8 mouse cellular contexts compared by ENCODE assay signal in the genomic region with DNA sequence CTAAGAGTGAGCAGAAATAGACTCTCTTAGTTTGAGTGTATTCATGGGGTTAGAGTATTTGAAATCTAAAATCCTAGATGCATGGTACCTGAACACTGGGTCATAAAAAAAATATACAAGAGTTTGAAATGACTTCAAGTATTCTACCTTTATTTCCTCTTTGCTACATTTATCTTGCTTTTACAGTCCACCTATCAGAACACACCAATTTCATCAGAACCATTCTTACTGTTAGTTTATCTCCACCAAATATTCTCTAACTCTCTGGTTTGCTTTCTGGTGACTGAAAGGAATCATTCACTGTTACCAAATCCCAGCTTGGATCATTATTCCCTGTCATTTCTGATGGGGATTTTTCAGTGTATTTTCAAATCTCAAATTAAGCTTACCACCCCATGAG. TPM values are rescaled to one million over a fixed set of nuclear protein-coding genes. Genes with fewer than 3 reads are reported as not detected.
DNase-seq lines count a peak whose midpoint lies in the region; ATAC-seq and TF ChIP-seq lines count a peak whose summit lies in the region.

No protein-coding gene starts in this region.

- no peak overlapping the region for H3K27ac ChIP-seq in heart, embryonic 12.5 days (ENCODE audit: poor library complexity, severe bottlenecking)
- no peak overlapping the region for H3K27ac ChIP-seq in heart, adult 2 months
- no peak overlapping the region for H3K27ac ChIP-seq in hindbrain, embryonic 12.5 days
- H3K27ac ChIP-seq in midbrain, embryonic 10.5 days (replicated peaks) = no peak overlapping the region

- peaks cover 14% of the 10 kb centered on the region for H3K4me1 ChIP-seq in heart, embryonic 12.5 days (replicated peaks)
- peaks cover 2% of the 10 kb centered on the region for H3K4me1 ChIP-seq in heart, adult 2 months (ENCODE audit: control insufficient read depth, insufficient read depth, low read length)
- peaks cover 34% of the 10 kb centered on the region for H3K4me1 ChIP-seq in G1E (ENCODE audit: insufficient read depth, low read depth, low read length)
- peaks cover 14% of the 10 kb centered on the region for H3K4me1 ChIP-seq in hindbrain, embryonic 12.5 days
- peaks cover 18% of the 10 kb centered on the region for H3K4me1 ChIP-seq in midbrain, embryonic 10.5 days

- no peaks in the 10 kb centered on the region for H3K79me2 ChIP-seq in heart, adult 2 months (replicated peaks; ENCODE audit: control insufficient read depth, insufficient read depth, low read length)

- no peak for TF ChIP-seq CTCF in heart, adult 2 months (IDR thresholded peaks at IDR 0.05)
- no peak for TF ChIP-seq CTCF in G1E (IDR thresholded peaks at IDR 0.05; ENCODE audit: low read depth, low read length)

- H3K9me3 ChIP-seq in heart, embryonic 12.5 days (replicated peaks) = no peaks in the 10 kb centered on the region
- H3K9me3 ChIP-seq in G1E (replicated peaks) = no peaks in the 10 kb centered on the region
- H3K9me3 ChIP-seq in hindbrain, embryonic 12.5 days (replicated peaks) = no peaks in the 10 kb centered on the region
- H3K9me3 ChIP-seq in midbrain, embryonic 10.5 days (replicated peaks) = no peaks in the 10 kb centered on the region

- TF ChIP-seq EP300 in heart, adult 2 months (IDR thresholded peaks at IDR 0.05; ENCODE audit: insufficient read depth, low read depth, low read length) = no peak

- no peak for DNase-seq in heart, adult 2 months
- DNase-seq in G1E (ENCODE audit: low spot score) (no peak), adipocyte (ENCODE audit: low spot score) (no peak)
- DNase-seq in midbrain, embryonic 10.5 days (ENCODE audit: low spot score) = no peak
- no peak for DNase-seq in B cell, adult 2 months
- DNase-seq in left cerebral cortex, adult 9 months (ENCODE audit: low spot score in 2 of 2) = no peak

- intact Hi-C loops in heart, adult 2 months (cut with DNase I) = loop anchor here (2.0 kb wide), 1 partner anchor 54 kb away; the partner anchor contains the start of gene Fam133b

- H3K4me3 ChIP-seq in heart, embryonic 12.5 days = peak overlapping the region; percentile 88
- no peak overlapping the region; the same call in 1 of the 2 replicates for H3K4me3 ChIP-seq in heart, adult 2 months
- H3K4me3 ChIP-seq in G1E (ENCODE audit: low read depth, low read length) = peak overlapping the region; percentile 82
- H3K4me3 ChIP-seq in hindbrain, embryonic 12.5 days = peak overlapping the region; percentile 85
- peak overlapping the region; percentile 87 for H3K4me3 ChIP-seq in midbrain, embryonic 10.5 days

- H3K4me2 ChIP-seq in heart, embryonic 12.5 days = peak overlapping the region; percentile 83
- peak overlapping the region; percentile 74 for H3K4me2 ChIP-seq in hindbrain, embryonic 12.5 days (replicated peaks)

- no peak for TF ChIP-seq POLR2A in heart, adult 2 months (IDR thresholded peaks at IDR 0.05; ENCODE audit: insufficient read depth, low read depth, low read length)

- no peaks in the 10 kb centered on the region for H3K27me3 ChIP-seq in heart, embryonic 12.5 days (replicated peaks)
- H3K27me3 ChIP-seq in heart, adult 2 months (ENCODE audit: control insufficient read depth, insufficient read depth, low read length) = no peaks in the 10 kb centered on the region
- H3K27me3 ChIP-seq in G1E (ENCODE audit: insufficient read depth, low read length) = no peaks in the 10 kb centered on the region
- H3K27me3 ChIP-seq in hindbrain, embryonic 12.5 days = no peaks in the 10 kb centered on the region
- H3K27me3 ChIP-seq in midbrain, embryonic 10.5 days (ENCODE audit: low read depth, poor library complexity, severe bottlenecking) = no peaks in the 10 kb centered on the region

- H3K9ac ChIP-seq in heart, embryonic 12.5 days = peak overlapping the region; percentile 81; the same call in 1 of the 2 replicates
- H3K9ac ChIP-seq in heart, adult 2 months (ENCODE audit: low read depth, low read length) = no peak overlapping the region
- no peak overlapping the region for H3K9ac ChIP-seq in hindbrain, embryonic 12.5 days

- ATAC-seq in heart, embryonic 12.5 days (ENCODE audit: insufficient number of reproducible peaks, low FRiP score) = no peak
- ATAC-seq in G1E (ENCODE audit: extremely low read depth, insufficient number of reproducible peaks, low FRiP score, poor library complexity, severe bottlenecking) = no peak
- no peak for ATAC-seq in hindbrain, embryonic 12.5 days (ENCODE audit: low FRiP score)

- peaks cover 7% of the 10 kb centered on the region; the same call in 1 of the 2 replicates for H3K36me3 ChIP-seq in heart, embryonic 12.5 days
- peaks cover 3% of the 10 kb centered on the region; the same call in 1 of the 2 replicates for H3K36me3 ChIP-seq in heart, adult 2 months (ENCODE audit: control insufficient read depth, insufficient read depth, low read length)
- H3K36me3 ChIP-seq in G1E (replicated peaks) = peaks cover 46% of the 10 kb centered on the region
- 0 out of 2 replicates have a peak, but pooled peaks cover 2% of the 10 kb centered on the region for H3K36me3 ChIP-seq in hindbrain, embryonic 12.5 days
- 0 out of 2 replicates have a peak, but pooled peaks cover 6% of the 10 kb centered on the region for H3K36me3 ChIP-seq in midbrain, embryonic 10.5 days

RNA-seq across cellular contexts. Expression of gene Rbm48, which starts 0.8 kb away (rescaled TPM):
- polyA plus RNA-seq in heart, embryonic 12.5 days (2016; fragmentation: Nextera tagmentation; extraction: Ambion mirVana) = 9.6 TPM in 2 replicates
- total RNA-seq in heart, adult 2 months (2021) = 1 to 10 TPM; 3.5 to 5.0 TPM
- 2.8 and 5.5 TPM in 2 replicates for polyA plus RNA-seq in heart, adult 2 months (2012; rRNA removed)
- total RNA-seq in G1E (2014; fragmentation: Nextera tagmentation) (21.6 and 60.5 TPM in 2 replicates), G1E (2017) (28.9 and 38.8 TPM in 2 replicates)
- 2.8 and 4.0 TPM in 2 replicates for polyA plus RNA-seq in G1E (2012)
- polyA plus RNA-seq in hindbrain, embryonic 12.5 days (2016; fragmentation: Nextera tagmentation; extraction: Ambion mirVana) = 13.0 and 13.8 TPM in 2 replicates
- 14.8 and 15.3 TPM in 2 replicates for polyA plus RNA-seq in midbrain, embryonic 10.5 days (2016; fragmentation: Nextera tagmentation; extraction: Ambion mirVana)

RNA-seq across cellular contexts. Expression of gene Pex1, which starts 1.3 kb away (rescaled TPM):
- 12.9 and 16.9 TPM in 2 replicates for polyA plus RNA-seq in heart, embryonic 12.5 days (2016; fragmentation: Nextera tagmentation; extraction: Ambion mirVana)
- total RNA-seq in heart, adult 2 months (2021) = 1 to 10 TPM; 8.8 to 9.3 TPM
- 5.4 and 7.5 TPM in 2 replicates for polyA plus RNA-seq in heart, adult 2 months (2012; rRNA removed)
- total RNA-seq in G1E (2014; fragmentation: Nextera tagmentation) (34.4 and 48.0 TPM in 2 replicates), G1E (2017) (27.4 and 29.0 TPM in 2 replicates)
- 3.9 and 4.9 TPM in 2 replicates for polyA plus RNA-seq in G1E (2012)
- polyA plus RNA-seq in hindbrain, embryonic 12.5 days (2016; fragmentation: Nextera tagmentation; extraction: Ambion mirVana) = 20.9 and 23.3 TPM in 2 replicates
- 14.8 and 18.3 TPM in 2 replicates for polyA plus RNA-seq in midbrain, embryonic 10.5 days (2016; fragmentation: Nextera tagmentation; extraction: Ambion mirVana)

RNA-seq across cellular contexts. Expression of gene 1700109H08Rik, which starts 25.8 kb away (rescaled TPM):
- polyA plus RNA-seq in heart, embryonic 12.5 days (2016; fragmentation: Nextera tagmentation; extraction: Ambion mirVana) = 1.9 and 2.6 TPM in 2 replicates
- 1 to 10 TPM; 2.0 to 3.1 TPM for total RNA-seq in heart, adult 2 months (2021)
- polyA plus RNA-seq in heart, adult 2 months (2012; rRNA removed) = 1.3 and 2.4 TPM in 2 replicates
- total RNA-seq in G1E (2014; fragmentation: Nextera tagmentation) (20.0 and 23.1 TPM in 2 replicates), G1E (2017) (6.0 and 9.5 TPM in 2 replicates)
- 0.30 and 0.59 TPM in 2 replicates for polyA plus RNA-seq in G1E (2012)
- polyA plus RNA-seq in hindbrain, embryonic 12.5 days (2016; fragmentation: Nextera tagmentation; extraction: Ambion mirVana) = 3.2 and 4.6 TPM in 2 replicates
- polyA plus RNA-seq in midbrain, embryonic 10.5 days (2016; fragmentation: Nextera tagmentation; extraction: Ambion mirVana) = 3.0 and 3.3 TPM in 2 replicates

RNA-seq across cellular contexts. Expression of gene Fam133b, which starts 53.5 kb away (rescaled TPM):
- 17.9 and 21.3 TPM in 2 replicates for polyA plus RNA-seq in heart, embryonic 12.5 days (2016; fragmentation: Nextera tagmentation; extraction: Ambion mirVana)
- 10 to 100 TPM; 11.3 to 12.1 TPM for total RNA-seq in heart, adult 2 months (2021)
- 4.1 and 7.2 TPM in 2 replicates for polyA plus RNA-seq in heart, adult 2 months (2012; rRNA removed)
- 59.0 and 66.6 TPM in 2 replicates for total RNA-seq in G1E (2014; fragmentation: Nextera tagmentation)
- total RNA-seq in G1E (2017) = 64.6 and 76.2 TPM in 2 replicates
- 14.5 and 16.9 TPM in 2 replicates for polyA plus RNA-seq in G1E (2012)
- polyA plus RNA-seq in hindbrain, embryonic 12.5 days (2016; fragmentation: Nextera tagmentation; extraction: Ambion mirVana) = 32.4 and 35.1 TPM in 2 replicates
- 36.8 and 39.7 TPM in 2 replicates for polyA plus RNA-seq in midbrain, embryonic 10.5 days (2016; fragmentation: Nextera tagmentation; extraction: Ambion mirVana)

RNA-seq across cellular contexts. Expression of gene Tmbim7, which starts 53.8 kb away (rescaled TPM):
- not detected in 2 replicates for polyA plus RNA-seq in heart, embryonic 12.5 days (2016; fragmentation: Nextera tagmentation; extraction: Ambion mirVana)
- not detected for total RNA-seq in heart, adult 2 months (2021)
- 0.14 and 0.15 TPM in 2 replicates for polyA plus RNA-seq in heart, adult 2 months (2012; rRNA removed)
- total RNA-seq in G1E (2014; fragmentation: Nextera tagmentation) (not detected in 2 replicates), G1E (2017) (not detected in 2 replicates)
- not detected in 2 replicates for polyA plus RNA-seq in G1E (2012)
- not detected in 2 replicates for polyA plus RNA-seq in hindbrain, embryonic 12.5 days (2016; fragmentation: Nextera tagmentation; extraction: Ambion mirVana)
- polyA plus RNA-seq in midbrain, embryonic 10.5 days (2016; fragmentation: Nextera tagmentation; extraction: Ambion mirVana) = not detected in 2 replicates
